8 mouse cellular contexts compared by ENCODE assay signal in the genomic region with DNA sequence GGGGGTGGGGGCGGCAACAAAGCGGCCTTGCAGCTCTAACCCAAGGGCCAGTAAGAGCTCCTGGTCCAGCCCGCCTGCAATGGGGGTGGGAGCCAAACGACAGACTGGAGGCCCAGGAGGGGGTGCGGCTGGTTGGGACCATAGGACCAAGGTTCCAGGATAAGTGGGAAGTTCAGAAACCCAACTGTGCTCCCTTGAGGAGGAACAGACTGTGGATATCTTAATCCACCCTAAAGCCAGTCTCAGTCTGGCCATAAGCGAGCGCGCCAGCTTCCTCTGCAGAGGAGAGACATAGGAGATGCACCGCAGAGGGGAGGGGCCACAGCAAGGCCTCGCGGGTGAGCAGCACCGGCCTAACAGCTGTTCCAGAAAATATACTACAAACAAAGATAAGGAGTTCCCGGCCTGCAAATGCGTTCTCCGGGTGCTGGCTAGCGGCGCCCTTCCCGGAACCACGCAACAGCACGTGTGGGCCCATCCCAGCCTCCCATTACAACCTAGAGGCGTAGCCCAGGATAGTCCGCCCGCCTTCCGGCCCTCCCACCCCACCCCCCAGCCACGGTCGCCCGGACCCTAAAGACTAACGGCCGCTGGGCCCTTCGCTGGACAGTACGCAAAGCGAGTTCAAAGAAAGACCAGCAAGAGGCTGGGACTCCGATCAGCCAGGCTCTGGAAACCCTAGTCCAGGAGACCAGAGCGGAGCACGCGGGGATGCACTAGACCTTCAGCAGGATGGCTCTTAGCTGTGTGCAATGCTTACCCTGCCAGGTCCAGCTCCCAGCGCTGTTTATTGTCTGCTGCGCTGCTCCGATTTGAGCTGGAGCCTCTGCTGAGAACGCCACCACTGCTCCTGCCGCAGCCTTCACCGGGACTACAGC. TPM values are rescaled to one million over a fixed set of nuclear protein-coding genes. Genes with fewer than 3 reads are reported as not detected.
DNase-seq lines count a peak whose midpoint lies in the region; ATAC-seq lines count a peak whose summit lies in the region.

No protein-coding gene starts in this region.

- H3K27ac ChIP-seq in intestine, embryonic 15.5 days: peak overlapping the region; percentile 89
- H3K27ac ChIP-seq in limb, embryonic 11.5 days (replicated peaks; ENCODE audit: low read depth, low read length): no peak overlapping the region; the same call in 1 of the 2 replicates
- H3K27ac ChIP-seq in midbrain, embryonic 12.5 days (replicated peaks): peak overlapping the region; percentile 79

- peak overlapping the region; percentile 53 for H3K4me3 ChIP-seq in intestine, embryonic 15.5 days (replicated peaks)
- H3K4me3 ChIP-seq in limb, embryonic 11.5 days (ENCODE audit: low read depth, low read length): peak overlapping the region; percentile 54
- H3K4me3 ChIP-seq in midbrain, embryonic 12.5 days: peak overlapping the region; percentile 61

- H3K4me2 ChIP-seq in intestine, embryonic 15.5 days (replicated peaks): peak overlapping the region; percentile 62
- H3K4me2 ChIP-seq in limb, embryonic 11.5 days (ENCODE audit: low read depth, severe bottlenecking): peak overlapping the region; percentile 56
- peak overlapping the region; percentile 58 for H3K4me2 ChIP-seq in midbrain, embryonic 12.5 days (replicated peaks)

- H3K9ac ChIP-seq in intestine, embryonic 15.5 days: peak overlapping the region; percentile 58
- H3K9ac ChIP-seq in limb, embryonic 11.5 days (ENCODE audit: low read length): peak overlapping the region; percentile 52
- peak overlapping the region; percentile 68 for H3K9ac ChIP-seq in midbrain, embryonic 12.5 days (replicated peaks)

- no peaks in the 10 kb centered on the region for H3K4me1 ChIP-seq in intestine, embryonic 15.5 days (replicated peaks)
- H3K4me1 ChIP-seq in limb, embryonic 11.5 days (ENCODE audit: control insufficient read depth, insufficient read depth, low read length): no peaks in the 10 kb centered on the region
- H3K4me1 ChIP-seq in midbrain, embryonic 12.5 days: peaks cover 17% of the 10 kb centered on the region

- H3K9me3 ChIP-seq in intestine, embryonic 15.5 days: no peaks in the 10 kb centered on the region
- no peaks in the 10 kb centered on the region for H3K9me3 ChIP-seq in limb, embryonic 11.5 days (ENCODE audit: control insufficient read depth, low read length)
- no peaks in the 10 kb centered on the region for H3K9me3 ChIP-seq in midbrain, embryonic 12.5 days

- no peaks in the 10 kb centered on the region for H3K36me3 ChIP-seq in intestine, embryonic 15.5 days
- H3K36me3 ChIP-seq in limb, embryonic 11.5 days (ENCODE audit: control insufficient read depth, insufficient read depth, low read length): no peaks in the 10 kb centered on the region
- no peaks in the 10 kb centered on the region for H3K36me3 ChIP-seq in midbrain, embryonic 12.5 days

- WGBS in intestine, embryonic 15.5 days: 23% methylated on average over 42 of the region's 42 CpGs
- 26% methylated on average over 38 of the region's 42 CpGs for WGBS in limb, embryonic 11.5 days
- 23% methylated on average over 36 of the region's 42 CpGs for WGBS in midbrain, embryonic 12.5 days

- H3K27me3 ChIP-seq in intestine, embryonic 15.5 days (replicated peaks): no peaks in the 10 kb centered on the region
- H3K27me3 ChIP-seq in limb, embryonic 11.5 days (ENCODE audit: control insufficient read depth, insufficient read depth, low read length): no peaks in the 10 kb centered on the region
- H3K27me3 ChIP-seq in midbrain, embryonic 12.5 days: no peaks in the 10 kb centered on the region

- peak; percentile 17 for DNase-seq in spleen, adult 12 weeks (ENCODE audit: low spot score)
- DNase-seq in spleen, postnatal 14 days (ENCODE audit: low spot score in 2 of 2): no peak
- DNase-seq in cerebellum, postnatal 36 days: peak; percentile 46 to 48
- DNase-seq in gastrocnemius, postnatal 10 days: peak; percentile 33
- DNase-seq in limb, embryonic 11.5 days (ENCODE audit: low spot score): peak; percentile 57
- peak; percentile 23 to 66 for DNase-seq in spleen, postnatal 4 days (ENCODE audit: low spot score in 2 of 2)

- ATAC-seq in intestine, embryonic 15.5 days: peak; percentile 84
- ATAC-seq in limb, embryonic 11.5 days (ENCODE audit: insufficient number of reproducible peaks, low FRiP score, low TSS enrichment, low read depth): peak; percentile 82
- peak; percentile 85 for ATAC-seq in midbrain, embryonic 12.5 days (ENCODE audit: low FRiP score, low read depth)

RNA-seq across cellular contexts. Expression of a gene that starts 0.5 kb away (rescaled TPM):
- 10 to 100 TPM in 1 of 2 experiments, 1 to 10 TPM in 1; 9.9 to 12.2 TPM for total RNA-seq in gastrocnemius, postnatal 10 days (2021)
- 10.2 and 10.7 TPM in 2 replicates for polyA plus RNA-seq in intestine, embryonic 15.5 days (2015; fragmentation: Nextera tagmentation; extraction: Ambion mirVana)
- polyA plus RNA-seq in limb, embryonic 11.5 days (2014; fragmentation: Nextera tagmentation; extraction: Ambion mirVana): 9.3 and 10.0 TPM in 2 replicates
- polyA plus RNA-seq in midbrain, embryonic 12.5 days (2016; fragmentation: Nextera tagmentation; extraction: Ambion mirVana): 11.5 and 11.6 TPM in 2 replicates

Comparison
In these comparisons a context has a peak if more than half of its experiments do, and no peak if none do; other contexts are left out.
1. DNase-seq: peak in spleen, adult 12 weeks (single experiment), cerebellum, postnatal 36 days (2 of 2), gastrocnemius, postnatal 10 days (single experiment), limb, embryonic 11.5 days (single experiment) and spleen, postnatal 4 days (2 of 2); none in spleen, postnatal 14 days (0 of 2).
2. Peak in every context shown above with its lines, with median percentiles within 50 percentile points of each other: ATAC-seq, H3K4me2 ChIP-seq, H3K4me3 ChIP-seq and H3K9ac ChIP-seq.